Mouse (Mus musculus) MEL-GATA-1-ER (cell line): ENCODE measurements around the gene Map2k6.
"Not testable (repeated sequence)": the region's sequence is repeated elsewhere in the genome, so short reads cannot be mapped to it uniquely, and the experiment has no call there.

Experiments
- DNase-seq: peaks from one replicate; pipeline ENCODE4 v3.0.0-alpha.2; 2012; ENCODE audit warnings: low read depth; ENCODE audit errors: extremely low read depth

Gene Map2k6

GRCm38 (mm10) chr11:110398553-110399239, at the start of gene Map2k6:
Map2k6 (plus strand) TSS chr11:110399122.
- peak; percentile 69 for DNase-seq

- DNase-seq: no peak
These were observed 44.7 kb upstream of the Map2k6 start for GRCm38 (mm10) chr11:110354261-110354660.

GRCm38 (mm10) chr11:110355131-110355530, 43.8 kb upstream of the Map2k6 start:
- not testable (repeated sequence) for DNase-seq

- DNase-seq: peak; percentile 46
These were observed 41.0 kb upstream of the Map2k6 start for GRCm38 (mm10) chr11:110357756-110358551.

DNA sequence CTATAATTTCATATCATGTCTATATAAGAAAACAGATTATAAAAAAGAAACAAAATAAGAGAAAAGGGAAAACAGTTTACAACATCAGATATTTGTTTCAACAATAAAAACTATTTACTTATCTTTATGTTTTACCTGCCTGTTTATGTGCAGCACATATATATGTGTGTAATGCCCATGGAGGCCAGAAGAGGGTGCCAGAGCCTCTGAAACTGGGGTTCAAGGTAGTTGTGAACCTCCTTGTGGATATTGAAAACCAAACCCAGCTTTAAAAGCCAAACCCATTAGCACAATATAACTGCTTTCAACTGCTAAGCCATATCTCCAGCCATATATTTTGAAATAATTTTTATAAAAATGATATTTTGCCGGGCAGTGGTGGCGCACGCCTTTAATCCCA, 33.9 kb upstream of the Map2k6 start:
- peak; percentile 54 for DNase-seq

GRCm38 (mm10) chr11:110366902-110367301, 32.0 kb upstream of the Map2k6 start:
- DNase-seq: no peak

DNA sequence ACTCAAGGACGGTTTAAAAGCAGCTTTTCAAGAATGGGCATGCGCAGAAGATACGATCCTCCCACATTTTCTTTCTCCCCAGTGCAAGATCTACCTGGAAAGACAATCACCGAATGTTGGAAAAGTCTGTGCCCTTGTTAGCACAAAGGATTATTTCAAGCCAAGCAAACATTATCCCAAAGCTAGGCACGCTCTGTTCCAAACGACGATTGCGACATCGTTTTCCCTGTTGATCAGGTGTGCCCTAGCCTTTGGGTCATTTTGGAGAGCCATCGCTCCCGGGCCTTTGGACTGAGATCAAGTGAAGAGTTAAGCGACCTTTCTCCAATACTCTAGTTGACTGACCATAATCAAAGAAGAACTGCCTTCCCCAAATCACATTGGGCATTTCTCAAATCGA, 31.3 kb upstream of the Map2k6 start:
- no peak for DNase-seq

DNA sequence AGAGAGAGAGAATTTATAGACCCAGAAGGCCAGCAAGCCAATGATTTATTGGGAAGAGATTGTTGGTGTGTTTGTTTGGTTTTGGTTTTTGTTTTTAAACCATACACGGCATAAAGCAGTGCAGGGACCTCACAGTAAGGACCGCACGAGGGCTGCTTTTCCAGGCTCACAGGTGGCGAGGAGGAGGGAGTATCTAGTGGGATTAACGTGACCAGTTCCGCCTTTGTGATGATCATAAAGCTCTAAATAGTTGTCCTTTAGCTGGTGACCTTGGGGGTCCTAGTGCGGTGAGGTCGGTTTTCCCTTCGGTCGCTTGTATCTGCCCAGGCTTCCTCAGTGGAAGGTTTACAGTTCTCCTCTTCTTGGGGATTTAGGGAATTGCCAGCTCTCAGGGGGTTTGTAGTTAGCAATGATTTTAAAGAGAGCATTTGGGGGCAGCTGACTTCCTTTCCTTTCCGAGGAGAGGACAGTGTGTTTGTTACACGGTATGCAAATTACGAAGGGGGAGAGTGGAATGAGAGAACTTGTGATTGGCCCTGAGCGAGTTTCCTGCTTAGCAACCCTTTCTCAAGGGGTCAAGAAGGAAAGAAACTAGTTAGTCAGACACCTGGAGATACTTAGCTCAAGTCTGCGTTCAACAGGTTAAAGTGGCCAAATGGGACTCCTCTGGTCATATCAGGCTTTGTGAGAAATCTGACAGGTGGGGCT, 29.5 kb upstream of the Map2k6 start:
- no peak for DNase-seq

DNA sequence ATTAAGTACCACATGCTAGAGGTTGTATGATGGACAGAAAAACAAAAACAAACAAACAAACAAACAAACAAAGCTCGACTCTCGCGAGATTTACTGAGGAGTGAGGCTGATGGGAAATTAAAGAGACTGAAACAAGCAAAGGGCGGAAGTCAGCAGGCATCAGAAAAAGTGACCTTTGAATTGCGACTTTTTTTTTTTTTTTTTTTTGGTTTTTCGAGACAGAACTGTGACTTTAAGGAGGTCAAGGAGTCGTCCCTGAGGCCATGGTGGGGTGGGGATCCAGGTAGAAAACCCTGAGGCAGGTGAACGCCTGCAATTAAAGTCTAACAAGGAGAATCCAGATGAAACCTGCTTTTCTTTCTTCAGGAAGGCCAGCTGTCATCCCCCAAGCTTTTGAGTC, 27.1 kb upstream of the Map2k6 start:
- DNase-seq: no peak

GRCm38 (mm10) chr11:110372266-110372954, 26.5 kb upstream of the Map2k6 start:
- no peak for DNase-seq

DNA sequence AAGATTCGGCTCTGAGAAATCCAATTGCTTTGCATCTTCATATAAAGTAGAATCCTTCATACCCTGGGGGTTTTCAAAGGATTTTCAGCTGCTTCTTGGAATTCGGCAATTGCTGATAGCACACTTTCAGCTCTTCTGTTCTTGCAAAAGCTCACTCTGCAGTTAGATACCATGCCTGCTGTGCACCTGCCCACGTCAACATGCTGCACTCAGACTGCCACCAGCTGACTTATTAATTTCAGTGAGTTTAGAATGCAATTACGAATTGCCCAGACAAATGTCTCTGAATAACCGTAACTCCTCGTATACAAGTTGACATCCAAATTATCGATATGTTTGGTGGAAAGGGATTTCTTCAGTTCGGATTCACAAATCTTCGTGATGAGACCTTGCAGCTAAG, 24.9 kb upstream of the Map2k6 start:
- DNase-seq: no peak

DNA sequence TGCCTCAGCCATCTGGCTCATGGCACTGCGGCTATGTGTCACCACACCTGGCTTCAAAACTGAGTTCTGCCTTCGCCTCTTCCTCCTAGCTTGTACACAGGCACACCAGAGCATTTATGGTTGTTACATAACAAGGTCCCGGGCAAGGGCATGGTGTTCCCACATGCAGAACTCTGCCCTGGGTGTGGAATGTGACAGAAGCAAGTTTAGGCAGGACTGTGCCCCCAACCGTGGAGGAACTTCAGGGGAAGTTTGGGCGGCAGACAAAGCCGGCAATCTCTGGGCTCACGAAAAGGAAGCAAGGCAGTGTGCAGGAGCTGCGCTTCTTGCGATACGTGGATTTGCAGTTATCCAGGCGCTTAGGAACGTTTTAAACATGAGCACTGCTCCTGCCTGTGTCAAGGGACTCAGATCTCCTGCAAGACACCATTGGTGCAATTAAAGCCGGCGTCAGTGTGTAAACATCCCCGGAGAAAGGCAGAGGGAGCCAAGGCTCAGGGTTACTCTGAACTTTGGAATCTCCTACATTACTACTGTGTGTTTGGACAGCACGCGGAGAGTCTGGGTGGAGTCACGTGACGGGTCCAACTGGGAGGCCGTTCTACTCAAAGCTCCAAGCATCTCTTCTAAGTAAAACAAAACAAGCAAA, 19.1 kb upstream of the Map2k6 start:
- no peak for DNase-seq

- DNase-seq: no peak
These were observed 18.6 kb upstream of the Map2k6 start for GRCm38 (mm10) chr11:110380310-110380668.

- no peak for DNase-seq
These were observed 13.4 kb upstream of the Map2k6 start for GRCm38 (mm10) chr11:110385487-110385886.

DNA sequence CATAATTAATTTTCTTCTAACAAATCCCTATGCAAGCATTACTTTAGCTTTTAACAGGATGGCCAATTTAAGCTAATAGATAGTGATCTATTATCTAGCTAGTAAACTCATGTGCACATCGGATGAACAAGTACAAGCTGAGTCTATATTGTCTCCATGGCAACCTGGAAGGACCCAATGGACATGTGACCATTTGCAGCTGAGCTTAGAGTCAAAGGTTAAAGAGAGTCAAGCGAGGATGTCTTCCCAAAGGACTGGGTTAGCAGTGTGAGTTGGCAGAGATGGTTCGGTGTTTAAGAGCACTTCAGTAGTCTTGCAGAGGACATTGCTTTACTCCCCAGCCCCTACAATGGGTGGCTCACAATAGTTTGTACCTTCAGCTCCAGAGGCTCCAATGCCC, 6.2 kb upstream of the Map2k6 start:
- DNase-seq: no peak

GRCm38 (mm10) chr11:110394788-110395452, 4.0 kb upstream of the Map2k6 start:
- DNase-seq: no peak

DNA sequence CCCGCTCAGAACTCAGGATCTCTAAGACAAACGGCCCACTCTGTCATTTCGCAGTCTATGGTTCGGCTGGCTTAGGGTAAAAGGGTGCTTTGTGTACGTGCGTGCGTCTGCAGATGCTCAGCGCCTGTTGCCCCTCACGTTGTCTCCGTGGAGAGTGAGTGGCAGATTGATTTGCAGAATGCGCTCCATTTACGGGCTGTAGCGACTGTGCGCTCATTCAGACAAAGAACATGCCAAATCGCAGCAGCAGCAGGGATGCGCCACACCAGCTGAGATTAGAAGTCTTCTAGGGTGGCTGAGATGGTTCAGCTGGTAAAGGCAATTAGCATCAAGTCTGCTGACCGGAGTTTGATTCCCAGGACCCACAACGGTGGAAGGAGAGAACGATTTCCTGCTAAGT, 2.8 kb upstream of the Map2k6 start:
- DNase-seq: no peak

GRCm38 (mm10) chr11:110399240-110400150, 573 bp downstream of the Map2k6 start:
- no peak for DNase-seq

- no peak for DNase-seq
These were observed 1.4 kb downstream of the Map2k6 start for GRCm38 (mm10) chr11:110400283-110400682.

- no peak for DNase-seq
These were observed 3.7 kb downstream of the Map2k6 start for GRCm38 (mm10) chr11:110402671-110403070.
